Mouse (Mus musculus) gastrocnemius, adult 2 months (tissue): ENCODE measurements around the gene Sox8. TPM values are rescaled to one million over a fixed set of nuclear protein-coding genes. Genes with fewer than 3 reads are reported as not detected.

Experiments used
- DNase-seq: peaks from one replicate; pipeline ENCODE4 v3.0.0; 2022
- H3K27ac ChIP-seq: fragments of 200-600 bp; 2 replicates; pipeline ENCODE4 v1.8.1; 2022; ENCODE audit warnings: mild to moderate bottlenecking
- H3K4me3 ChIP-seq: fragments of 200-600 bp; 2 replicates; pipeline ENCODE4 v1.8.1; 2022; ENCODE audit warnings: mild to moderate bottlenecking, moderate library complexity
- CTCF ChIP-seq: fragments of 200-600 bp; IDR thresholded peaks from 2 replicates; pipeline ENCODE4 v1.8.1; 2022; ENCODE audit warnings: antibody characterized with exemption, mild to moderate bottlenecking, moderate library complexity
- intact Hi-C: fragments of 180-260 bp; cut with DNase I; formaldehyde crosslinking; loops from one replicate; pipeline ENCODE4 v1.15.1; 2025
- long read RNA-seq, 2 experiments: library from polyadenylated mRNA; stranded (forward); transcript quantifications; one replicate each; pipeline ENCODE4 v2.0.0; 2021
- total RNA-seq, 2 experiments: library from RNA; stranded (reverse); gene quantifications; 2 replicates each; pipeline ENCODE4 v1.2.3; 2021

The Sox8 gene
- total RNA-seq = 1 to 10 TPM in 1 of 2 experiments, under 1 TPM in 1; 0.92 to 1.1 TPM
- long read RNA-seq, experiment 1 = 0 reads
- long read RNA-seq, experiment 2, partial matches to known transcripts = 0 of 1 reads
- long read RNA-seq, experiment 2, other reads (novel, unspliced or antisense) = 0 of 1 reads

DNA sequence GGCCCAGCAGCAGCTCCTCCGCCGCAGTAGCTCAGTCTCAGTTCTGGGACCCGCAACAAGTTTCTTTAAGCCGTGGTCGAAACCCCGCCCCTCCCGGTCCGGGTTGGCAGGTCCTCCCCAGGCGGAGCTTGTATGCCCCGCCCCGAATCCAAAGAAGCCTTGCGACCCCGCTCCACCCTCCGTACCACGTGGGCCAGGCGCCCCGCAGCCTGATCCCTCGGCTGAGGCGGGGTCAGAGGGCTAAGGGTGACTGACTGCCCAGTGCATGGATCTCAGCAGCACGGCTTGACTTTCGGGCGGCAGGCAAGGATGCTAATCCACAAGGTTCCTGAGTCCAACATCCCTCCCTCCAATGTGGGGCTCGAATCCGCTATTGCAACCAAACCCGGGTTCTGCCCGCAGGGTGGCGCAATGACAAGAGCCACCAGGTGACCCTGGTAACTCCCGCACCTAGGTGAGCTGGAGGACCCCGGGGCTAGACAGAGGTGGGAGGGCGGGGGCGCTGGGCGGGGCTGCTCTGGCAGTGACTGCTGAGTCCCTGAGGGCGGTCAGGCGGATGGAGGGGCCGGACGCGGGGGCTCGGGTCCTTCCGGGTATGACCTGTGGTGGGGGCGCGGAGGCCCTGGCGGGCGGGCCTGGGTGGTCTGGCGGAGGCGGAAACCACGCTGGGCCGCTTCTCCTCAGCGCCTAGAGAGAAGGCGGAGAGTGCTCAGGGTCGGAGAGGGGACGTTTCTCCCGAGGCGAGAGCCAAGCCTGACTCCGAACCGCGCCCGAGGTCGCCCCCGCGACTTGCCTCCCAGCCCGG lies at the start of gene Sox8:
Sox8 (minus strand) TSS at position 39 of the 805 bp plus-strand sequence.
- peak; percentile 48 for TF ChIP-seq CTCF
- DNase-seq = peak; percentile 93
- H3K27ac ChIP-seq = peak within 1 kb of the TSS; percentile 78
- intact Hi-C loops = loop anchor here (10.0 kb wide), 1 partner anchor 224 kb away; the partner anchor contains the start of genes AC134908.4, Fam173a and Metrn
- peak within 1 kb of the TSS; percentile 84 for H3K4me3 ChIP-seq

DNA sequence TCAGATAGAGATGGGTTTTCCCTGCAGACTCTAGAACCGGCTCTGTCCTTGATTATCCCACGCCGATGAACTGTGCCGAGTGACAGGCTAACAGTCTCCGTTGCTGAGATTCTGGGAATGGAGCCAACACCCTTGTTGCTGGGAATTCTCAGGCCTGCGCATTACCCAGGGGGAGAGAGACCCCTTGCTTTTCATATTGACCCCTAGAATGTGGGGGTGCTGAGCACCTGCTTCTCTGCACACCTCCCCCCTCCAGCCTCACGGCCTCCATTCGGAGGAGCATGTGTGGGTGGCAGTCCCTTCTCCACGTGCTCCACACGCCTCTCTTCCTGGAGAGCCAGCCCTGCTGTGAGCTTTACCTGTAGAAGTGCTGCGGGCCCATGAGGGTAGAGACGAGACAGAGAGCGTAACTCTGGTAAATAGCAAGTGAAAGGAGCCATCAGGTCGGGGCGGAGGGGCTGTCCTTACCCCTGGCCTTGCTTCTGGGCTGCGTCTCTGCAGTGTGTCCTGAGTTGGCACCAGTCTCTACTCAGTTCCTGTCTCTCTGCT lies 48.1 kb upstream of the Sox8 start:
- Histone ChIP-seq H3K4me3 (no peak overlapping the region), H3K27ac (no peak overlapping the region)
- TF ChIP-seq CTCF = no peak
- DNase-seq = no peak
- intact Hi-C loops = no loop called here

DNA sequence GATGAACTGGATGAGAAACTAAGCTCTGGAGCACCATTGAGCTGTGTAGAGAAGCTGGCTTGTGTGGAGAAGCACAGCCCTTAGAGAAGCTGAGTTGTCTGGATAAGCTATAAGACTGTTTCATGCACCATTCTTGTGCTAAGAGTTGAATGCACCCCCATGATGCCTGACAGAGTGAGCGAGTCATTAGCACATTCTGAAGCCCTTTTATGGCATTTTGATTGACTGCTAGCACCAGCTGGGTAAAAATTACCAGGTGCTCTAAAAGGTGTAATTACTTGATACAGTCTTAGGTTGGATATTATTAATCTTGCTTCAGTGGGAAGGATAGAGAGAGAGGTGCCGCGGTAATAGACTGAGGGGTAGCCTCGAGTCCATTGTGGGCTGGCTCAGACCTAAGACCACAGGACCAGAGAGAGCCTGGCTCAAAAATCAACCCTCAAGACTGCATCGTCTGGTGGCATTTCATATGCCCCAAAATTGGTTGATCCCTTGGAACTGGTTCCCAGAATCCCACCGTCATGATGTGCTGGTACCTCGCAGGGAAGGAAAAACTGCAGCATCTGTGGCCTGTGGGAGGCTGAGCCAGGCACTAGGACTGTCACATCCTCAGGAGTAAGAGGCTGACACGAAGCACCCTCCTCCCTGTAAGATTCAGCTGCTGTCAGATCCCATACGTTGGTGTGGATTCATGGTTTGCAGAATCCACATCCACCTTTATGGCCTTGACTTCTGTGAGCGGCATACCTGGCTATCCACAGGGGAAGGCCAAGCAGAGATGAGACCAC lies 44.4 kb upstream of the Sox8 start:
- no peak overlapping the region for H3K4me3 ChIP-seq
- no peak for TF ChIP-seq CTCF
- DNase-seq = no peak
- intact Hi-C loops = no loop called here
- H3K27ac ChIP-seq = no peak overlapping the region

DNA sequence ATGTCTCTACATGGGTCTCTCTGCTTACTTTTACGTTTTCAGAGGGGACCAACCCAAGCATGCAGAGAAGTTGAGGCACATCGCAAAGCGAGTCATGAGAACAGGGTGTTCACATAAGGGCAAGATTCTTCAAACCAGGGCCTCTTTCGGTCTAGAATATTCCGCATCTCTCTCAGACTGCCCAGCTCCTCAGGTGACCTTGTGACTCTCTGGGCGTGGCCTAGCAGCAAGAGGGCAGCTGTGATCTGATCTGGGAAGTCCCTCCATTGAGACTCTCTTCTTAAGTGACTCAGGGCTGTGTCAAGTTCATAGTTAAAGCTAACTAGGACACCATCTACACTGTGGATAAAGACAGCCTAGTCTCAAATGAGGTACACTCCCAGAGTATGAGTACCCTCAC lies 42.8 kb upstream of the Sox8 start:
- intact Hi-C loops = no loop called here

DNA sequence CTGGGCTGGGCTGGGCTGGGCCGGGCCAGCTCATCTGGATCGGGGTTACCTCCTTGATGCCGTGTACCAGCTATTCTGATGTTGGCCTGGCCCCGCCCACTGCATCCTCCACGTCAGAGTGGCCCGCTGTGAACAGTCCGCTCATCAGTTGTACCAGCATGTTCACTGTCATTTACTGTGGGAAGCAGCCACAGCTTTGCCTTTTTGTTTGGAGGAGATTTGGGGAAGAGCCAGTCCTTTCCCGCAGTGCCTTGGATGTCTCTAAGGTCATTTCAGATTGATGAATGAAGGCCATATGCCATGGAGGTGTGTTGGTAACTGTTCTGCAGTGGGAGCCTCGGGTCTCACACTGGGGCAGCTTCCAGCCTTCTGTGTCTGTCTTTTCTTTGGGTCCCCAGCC lies 42.1 kb upstream of the Sox8 start:
- no peak for TF ChIP-seq CTCF
- intact Hi-C loops = no loop called here
- Histone ChIP-seq H3K27ac (no peak overlapping the region), H3K4me3 (no peak overlapping the region)
- DNase-seq = no peak

More for the DNA sequence above, 42.8 kb upstream of the Sox8 start:
- TF ChIP-seq CTCF = no peak
- no peak overlapping the region for H3K4me3 ChIP-seq
- DNase-seq = no peak
- no peak overlapping the region for H3K27ac ChIP-seq

DNA sequence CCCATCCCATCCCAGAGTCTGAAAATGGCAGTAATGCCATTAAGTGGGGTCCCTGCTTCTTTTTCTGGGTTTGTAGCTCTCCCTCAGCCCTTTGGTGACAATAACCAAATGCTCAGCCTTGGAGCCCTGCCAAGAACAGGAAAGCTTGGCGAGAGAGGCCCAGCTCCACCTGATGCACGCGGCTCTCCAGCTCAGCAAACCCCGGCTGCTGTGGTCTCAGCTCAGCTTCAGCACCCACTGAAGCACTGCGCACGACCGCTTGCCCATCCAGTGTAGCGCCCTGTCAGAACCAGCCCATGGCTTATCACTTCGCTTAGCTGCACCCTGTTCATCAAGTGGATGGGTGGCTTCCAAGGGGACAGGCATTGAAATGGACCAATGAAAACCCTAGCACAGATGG lies 39.7 kb upstream of the Sox8 start:
- Histone ChIP-seq H3K4me3 (no peak overlapping the region), H3K27ac (no peak overlapping the region)
- DNase-seq = no peak

DNA sequence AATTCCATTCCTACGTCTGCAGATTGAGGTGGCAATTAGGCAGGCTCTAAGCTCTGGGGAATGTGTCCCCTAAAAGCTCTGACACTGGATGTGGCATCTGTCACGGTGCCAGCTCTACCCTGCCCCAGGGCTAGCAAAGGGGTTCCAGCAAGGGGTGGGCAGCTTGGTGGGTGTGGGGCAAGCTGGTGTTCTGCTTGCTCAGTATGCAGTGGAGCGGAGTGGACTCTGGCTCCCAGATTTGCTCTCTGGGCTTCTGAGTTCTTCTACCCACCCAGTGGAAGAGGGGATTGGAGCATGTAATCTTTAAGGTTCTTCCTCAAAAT lies 39.0 kb upstream of the Sox8 start:
- TF ChIP-seq CTCF = no peak
- Histone ChIP-seq H3K4me3 (no peak overlapping the region), H3K27ac (no peak overlapping the region)
- DNase-seq = no peak
- intact Hi-C loops = no loop called here

More for the DNA sequence above, 39.7 kb upstream of the Sox8 start:
- no peak for TF ChIP-seq CTCF
- intact Hi-C loops = no loop called here

DNA sequence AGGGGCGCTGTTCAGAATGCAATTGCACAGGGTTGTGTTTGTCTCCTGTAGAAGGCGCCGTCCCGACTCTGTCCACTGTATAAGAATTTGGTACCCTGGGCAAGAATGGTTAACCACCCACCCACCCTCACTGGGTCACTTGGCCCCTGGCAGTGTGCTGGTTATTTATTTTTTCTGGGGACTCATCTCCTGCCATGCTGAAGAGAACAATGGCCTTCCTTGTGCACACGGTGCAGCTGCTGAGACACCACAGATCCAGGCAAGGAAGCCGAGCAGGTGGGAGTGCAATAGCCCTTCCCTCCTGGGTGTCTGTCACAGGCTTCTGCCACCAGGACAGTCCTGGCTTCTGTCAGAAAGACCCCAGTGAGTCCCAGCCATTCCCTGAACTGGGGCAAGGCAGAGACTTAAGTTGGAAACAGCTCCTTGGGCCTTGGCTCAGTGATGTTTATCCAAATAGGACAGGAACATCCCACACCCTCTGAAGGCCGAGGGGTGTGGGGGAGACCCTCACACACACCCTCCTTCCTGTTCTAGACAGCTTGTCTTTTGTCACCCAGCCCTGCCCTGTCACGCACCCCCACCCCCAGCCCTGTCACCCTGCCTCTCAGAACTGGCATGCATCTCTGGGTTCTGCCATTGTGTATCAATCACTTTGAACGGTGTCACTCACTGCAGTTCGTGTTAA lies 38.5 kb upstream of the Sox8 start:
- TF ChIP-seq CTCF = no peak
- Histone ChIP-seq H3K27ac (no peak overlapping the region), H3K4me3 (no peak overlapping the region)
- no peak for DNase-seq
- intact Hi-C loops = no loop called here

DNA sequence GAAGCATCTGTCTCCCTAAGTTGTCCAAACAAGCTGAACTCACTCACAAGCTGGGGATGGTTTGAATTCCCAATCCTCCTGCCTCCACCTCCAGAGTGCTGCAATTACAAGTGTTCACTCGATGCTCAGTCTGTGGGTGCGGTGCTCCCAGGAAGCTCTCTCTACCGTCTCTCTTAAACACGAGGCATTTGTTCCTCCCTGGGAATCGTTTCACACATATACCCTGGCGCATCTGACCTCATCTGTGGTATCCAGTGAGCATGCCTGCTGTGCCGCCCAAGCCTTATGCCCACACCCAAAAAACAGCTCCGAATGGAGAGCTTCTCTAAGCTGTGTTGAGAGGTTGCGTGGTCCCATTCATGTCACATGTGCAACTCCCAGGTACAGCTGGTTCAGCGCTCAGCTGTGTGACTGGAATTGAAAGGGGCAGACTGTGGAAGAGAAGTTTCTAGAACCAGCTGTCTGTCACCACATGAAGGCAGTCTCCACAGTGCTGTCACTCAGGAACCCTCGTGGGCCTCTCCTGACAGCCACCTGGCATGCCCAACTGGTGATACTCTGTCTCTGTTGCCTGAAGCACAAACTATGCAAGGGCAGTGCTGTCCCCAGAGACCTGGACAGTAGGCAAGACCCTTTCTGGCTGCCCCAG lies 37.8 kb upstream of the Sox8 start:
- no peak for DNase-seq
- Histone ChIP-seq H3K4me3 (no peak overlapping the region), H3K27ac (no peak overlapping the region)
- no peak for TF ChIP-seq CTCF
- intact Hi-C loops = no loop called here

DNA sequence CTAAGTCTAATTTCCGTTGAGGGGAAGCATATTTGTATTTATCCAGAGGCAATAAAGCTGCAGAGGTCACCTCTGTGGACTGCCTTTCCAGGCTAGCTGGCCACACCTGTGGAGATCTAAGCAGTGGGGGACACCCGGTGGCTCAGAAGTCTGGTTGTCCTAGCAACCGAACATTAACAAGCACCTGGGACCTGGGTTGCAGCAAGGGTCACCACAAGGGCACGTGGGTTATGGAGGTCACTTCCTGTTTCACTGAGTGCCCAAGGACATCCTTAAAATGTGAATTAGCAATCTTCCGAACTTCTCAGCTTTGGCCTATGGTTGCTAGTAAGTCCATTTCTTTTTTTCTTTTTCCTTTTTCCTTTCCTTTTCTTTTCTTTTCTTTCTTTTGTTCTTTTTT lies 33.7 kb upstream of the Sox8 start:
- intact Hi-C loops = no loop called here
- TF ChIP-seq CTCF = no peak
- H3K27ac ChIP-seq = no peak overlapping the region
- no peak for DNase-seq
- no peak overlapping the region for H3K4me3 ChIP-seq

DNA sequence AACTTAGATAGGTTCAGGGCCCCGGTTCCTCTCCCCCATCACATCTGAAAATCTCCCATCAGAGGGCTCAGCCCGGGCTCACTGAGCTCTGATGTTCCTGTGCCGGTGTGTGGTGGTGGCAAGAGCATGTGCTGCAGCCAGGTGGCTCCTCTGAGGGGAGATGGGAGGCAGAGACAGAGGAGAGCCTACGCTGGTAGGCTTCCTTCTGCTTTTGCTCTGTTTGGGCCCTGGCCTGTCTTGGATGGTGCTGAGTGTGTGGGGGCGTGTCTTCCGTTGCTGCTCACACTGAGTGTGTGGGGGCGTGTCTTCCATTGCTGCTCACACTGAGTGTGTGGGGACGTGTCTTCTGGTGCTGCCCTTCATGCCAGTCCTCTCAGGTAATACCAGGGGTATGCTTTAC lies 31.9 kb upstream of the Sox8 start:
- no peak for DNase-seq
- intact Hi-C loops = no loop called here

DNA sequence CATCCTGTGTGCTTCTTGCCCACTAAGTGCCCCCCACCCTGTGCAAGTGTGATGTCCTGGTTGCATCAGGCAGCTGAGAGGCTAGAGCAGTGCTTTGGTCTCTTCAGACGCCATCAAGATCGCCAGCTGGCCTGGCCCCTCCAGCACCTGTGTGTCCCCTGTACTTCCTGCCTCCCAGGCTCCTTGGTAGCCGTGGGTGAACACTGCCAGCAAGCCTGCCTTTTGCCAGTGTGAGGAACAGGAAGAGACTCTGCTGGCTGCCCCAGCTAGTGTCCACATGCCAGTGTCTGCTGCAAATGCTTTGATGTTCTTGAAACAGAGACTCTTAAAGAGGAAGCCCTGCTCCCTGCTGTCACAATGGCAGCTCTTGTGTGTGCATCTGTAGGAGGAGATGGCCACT lies 27.1 kb upstream of the Sox8 start:
- H3K27ac ChIP-seq = no peak overlapping the region
- intact Hi-C loops = no loop called here
- no peak overlapping the region for H3K4me3 ChIP-seq
- DNase-seq = no peak
- no peak for TF ChIP-seq CTCF

More for the DNA sequence above, 31.9 kb upstream of the Sox8 start:
- TF ChIP-seq CTCF = no peak
- no peak overlapping the region for H3K27ac ChIP-seq
- no peak overlapping the region for H3K4me3 ChIP-seq
